Mouse (Mus musculus) CD8-positive naive resting alpha-beta T cell, adult 2 months (primary cell): ENCODE measurements around the gene Exoc4.

Experiments used
- DNase-seq, 2 experiments: peaks; one replicate each; pipeline ENCODE4 v3.0.0; 2022; ENCODE audit warnings: low read depth in 2 of 2, low spot score in 2 of 2

The Exoc4 gene

GRCm38 (mm10) chr6:33999530-33999929 lies 750.6 kb downstream of the Exoc4 start:
- no peak for DNase-seq

DNA sequence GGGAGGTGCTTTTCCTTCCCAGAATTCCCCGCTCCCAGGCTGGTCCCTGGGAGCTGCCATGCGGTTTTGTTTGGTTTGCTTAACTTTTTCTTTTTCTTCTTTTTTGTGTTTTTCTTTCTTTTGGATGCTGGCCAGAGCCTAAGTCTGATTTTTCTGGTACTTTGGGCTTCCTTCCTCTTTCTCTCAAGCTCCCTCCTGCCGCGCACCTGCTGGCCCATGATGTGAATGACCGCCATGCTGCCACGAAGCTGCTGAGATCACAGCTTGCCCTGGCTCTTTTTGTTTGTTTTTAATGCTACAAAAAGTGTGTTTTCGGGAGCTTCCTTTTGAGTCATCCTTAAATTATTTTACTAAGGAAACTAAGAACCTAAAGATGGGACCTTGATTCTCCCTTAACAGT lies 751.8 kb downstream of the Exoc4 start:
- no peak for DNase-seq

DNA sequence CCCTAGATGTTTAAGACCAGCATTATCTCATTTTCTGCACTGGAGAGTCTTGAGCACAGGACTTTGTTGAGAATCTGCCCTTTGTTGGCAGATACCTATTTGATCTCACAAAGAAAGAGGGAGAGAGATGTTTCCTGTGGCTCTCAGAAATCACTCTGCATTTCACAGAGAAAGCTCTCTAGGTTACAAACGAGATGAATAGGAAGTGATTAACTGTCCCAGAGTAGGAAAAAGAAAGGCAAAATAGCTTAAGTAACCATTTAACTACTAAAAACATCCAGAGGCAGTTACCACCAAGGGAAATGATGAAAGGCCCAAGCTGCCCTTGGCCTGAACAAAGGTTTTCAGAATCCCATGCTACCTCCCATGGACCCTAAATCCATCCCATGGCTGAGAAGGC lies 754.1 kb downstream of the Exoc4 start:
- DNase-seq: no peak

GRCm38 (mm10) chr6:34013469-34013868 lies 764.6 kb downstream of the Exoc4 start:
- DNase-seq: no peak
